Mouse (Mus musculus): ENCODE results near the gene Ap1m2.

DNA sequence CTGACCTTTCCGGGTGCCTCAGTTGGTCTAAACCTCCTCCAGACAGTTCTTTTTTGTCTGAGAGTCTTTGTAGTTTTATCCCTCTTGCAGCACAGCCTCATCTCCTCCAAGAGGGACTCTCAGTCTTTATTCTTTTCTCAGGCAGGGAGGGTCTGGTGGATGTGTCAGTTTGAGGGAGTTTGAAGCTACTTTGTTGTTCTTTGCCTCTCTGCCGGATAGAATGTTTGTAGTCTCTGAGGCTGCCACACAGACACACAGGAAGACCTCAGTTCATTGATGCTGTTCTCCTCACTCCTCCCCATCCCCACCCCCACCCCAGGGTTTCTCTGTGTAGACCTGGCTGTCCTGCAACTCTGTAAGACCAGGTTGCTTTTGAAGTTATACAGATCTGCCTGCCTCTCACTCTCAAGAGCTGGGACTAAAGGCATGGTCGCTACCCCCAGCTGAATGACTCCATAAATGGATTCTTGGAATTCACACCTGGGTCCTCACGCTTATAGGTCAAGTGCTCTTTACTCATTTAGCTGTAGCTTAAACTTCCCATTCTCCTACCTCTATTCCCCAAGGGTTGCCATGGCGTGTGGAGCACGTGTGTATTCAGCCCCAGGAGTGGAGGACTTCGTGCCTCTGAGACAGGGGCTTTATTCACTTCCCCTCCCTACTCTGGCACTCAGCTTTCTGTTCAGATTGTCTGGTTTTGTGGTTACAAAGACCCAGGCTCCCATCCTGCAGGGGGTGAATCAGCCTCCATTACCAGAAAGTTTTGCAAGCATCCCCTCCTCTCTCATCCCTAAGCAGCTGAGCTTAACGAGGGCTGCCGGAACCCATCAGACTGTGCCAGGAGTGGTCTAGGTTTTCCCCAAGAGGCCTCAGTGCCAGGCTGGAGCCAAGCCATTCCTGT is 20.3 kb upstream of the Ap1m2 start:
- TF ChIP-seq CTCF (IDR thresholded peaks at IDR 0.05; ENCODE audit: insufficient read depth, low read depth, low read length) (no peak), POLR2A (IDR thresholded peaks at IDR 0.05; ENCODE audit: insufficient read depth, low read depth, low read length) (no peak)

All from olfactory bulb, adult 2 months (tissue).